Mouse (Mus musculus) embryo, embryonic 10 days (tissue): ENCODE data around the gene Extl2.

ENCODE experiments used
- DNase-seq: peaks from one replicate; pipeline ENCODE4 v3.0.0-alpha.2; 2015; ENCODE audit warnings: low spot score

Gene Extl2

DNA sequence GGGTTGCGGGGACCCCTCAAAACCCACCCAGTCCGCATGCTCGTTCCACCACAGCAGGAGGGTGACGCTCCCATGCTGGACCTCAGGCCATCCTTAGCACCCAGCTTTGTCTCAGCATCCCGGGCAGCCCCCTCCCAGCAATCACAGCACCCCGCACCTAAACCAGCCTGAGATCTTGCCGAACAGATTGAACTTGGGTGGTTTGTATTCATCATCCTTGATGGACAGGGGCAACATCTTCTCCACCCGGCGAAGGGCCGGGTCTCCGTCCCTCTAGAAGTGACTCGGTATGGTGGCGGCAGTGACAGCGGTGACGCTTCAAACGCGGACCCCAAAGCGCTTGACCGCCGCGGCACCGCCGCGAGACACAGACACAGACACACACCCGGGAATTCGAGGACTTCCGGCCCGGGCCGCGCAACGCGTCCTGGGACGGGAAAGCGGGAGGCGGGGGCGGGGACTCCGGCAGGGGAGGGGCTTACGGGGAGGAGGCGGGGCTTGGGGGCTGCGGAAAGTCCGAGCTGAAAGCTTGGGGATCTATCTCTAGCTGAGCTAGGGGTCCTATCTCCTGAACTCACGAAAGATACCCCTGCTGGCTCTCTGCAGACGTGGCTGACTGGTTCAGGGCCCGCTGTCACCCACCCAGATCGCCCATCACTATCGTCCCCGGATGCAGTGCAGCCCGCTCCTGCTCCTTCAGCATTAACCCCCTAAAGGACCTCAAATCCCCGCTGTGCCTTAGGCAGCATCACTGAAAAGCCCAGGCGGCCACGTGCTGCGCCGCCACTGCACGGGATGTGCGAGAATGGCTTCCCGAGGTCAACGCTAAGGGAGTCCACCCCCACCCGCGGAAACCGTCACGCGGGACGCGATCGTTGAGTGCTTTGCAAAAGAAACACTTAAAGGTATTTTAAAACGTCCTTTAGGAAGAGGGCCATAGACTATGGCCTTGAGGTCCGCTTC, at the start of gene Extl2, which contains the start of gene Slc30a7:
Gene Extl2, plus strand, starts transcription at position 485 of the 963 bp plus-strand sequence.
Gene Slc30a7, minus strand, starts transcription at position 429 of the 963 bp plus-strand sequence.
- DNase-seq, result peak; percentile 81

GRCm38 (mm10) chr3:115961311-115962027, 45.8 kb upstream of the Extl2 start:
- DNase-seq, result no peak

DNA sequence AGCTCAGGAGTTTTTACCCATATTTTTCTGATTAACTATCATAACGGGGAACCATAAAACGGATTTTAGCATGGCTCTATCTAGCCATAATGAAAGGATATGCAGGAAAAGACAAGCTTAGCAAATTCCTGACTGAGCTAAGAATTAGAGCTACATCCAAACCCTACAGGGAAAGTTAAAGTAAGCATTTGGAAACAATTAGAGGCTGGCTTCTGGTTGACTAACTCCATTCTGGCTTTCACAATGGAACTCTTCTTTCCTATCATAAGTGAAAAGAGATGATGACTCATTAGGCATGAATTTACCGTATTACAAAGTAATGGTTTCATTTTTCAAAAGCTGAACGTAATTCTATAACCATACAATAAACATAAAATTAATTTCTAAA, 45.2 kb upstream of the Extl2 start:
- no peak for DNase-seq

DNA sequence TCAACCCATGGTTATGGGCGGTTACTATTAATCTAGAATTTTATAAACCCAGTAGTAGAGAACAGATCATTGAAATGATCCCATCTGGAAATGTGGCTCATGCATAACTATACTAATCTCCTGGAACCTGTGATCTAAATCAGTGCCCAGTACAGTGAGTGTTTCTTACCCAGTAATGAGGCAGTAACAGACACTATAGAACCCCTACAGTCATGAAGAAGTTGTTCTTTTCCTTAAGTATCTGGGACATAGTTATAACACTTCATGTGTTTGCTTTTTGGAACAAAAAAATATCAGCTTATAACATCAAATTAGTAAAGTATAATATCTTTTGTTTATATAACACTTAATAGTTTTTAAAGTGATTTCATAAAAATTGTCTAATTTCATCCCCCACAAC, 43.7 kb upstream of the Extl2 start:
- DNase-seq, result no peak

DNA sequence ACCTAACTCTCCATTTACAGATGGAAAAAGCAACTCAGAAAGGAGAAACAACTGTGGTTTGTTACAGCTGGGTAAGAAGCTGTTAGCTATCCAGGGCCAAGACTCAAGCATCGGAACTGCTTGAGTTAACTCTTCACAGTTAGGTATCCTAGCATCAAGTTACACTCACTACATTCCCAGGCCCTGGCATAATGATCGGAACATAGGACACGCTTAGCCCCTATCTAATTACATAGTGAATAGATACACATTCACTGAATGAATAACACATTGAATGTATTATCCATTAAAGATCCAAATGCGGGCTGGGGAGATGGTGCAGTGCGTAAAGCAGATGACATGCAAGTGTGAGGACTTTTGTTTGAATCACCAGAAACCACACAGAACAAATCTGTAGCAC, 43.2 kb upstream of the Extl2 start:
- DNase-seq, result no peak

- no peak for DNase-seq
Observed at GRCm38 (mm10) chr3:115968745-115969530, 38.3 kb upstream of the Extl2 start.

DNA sequence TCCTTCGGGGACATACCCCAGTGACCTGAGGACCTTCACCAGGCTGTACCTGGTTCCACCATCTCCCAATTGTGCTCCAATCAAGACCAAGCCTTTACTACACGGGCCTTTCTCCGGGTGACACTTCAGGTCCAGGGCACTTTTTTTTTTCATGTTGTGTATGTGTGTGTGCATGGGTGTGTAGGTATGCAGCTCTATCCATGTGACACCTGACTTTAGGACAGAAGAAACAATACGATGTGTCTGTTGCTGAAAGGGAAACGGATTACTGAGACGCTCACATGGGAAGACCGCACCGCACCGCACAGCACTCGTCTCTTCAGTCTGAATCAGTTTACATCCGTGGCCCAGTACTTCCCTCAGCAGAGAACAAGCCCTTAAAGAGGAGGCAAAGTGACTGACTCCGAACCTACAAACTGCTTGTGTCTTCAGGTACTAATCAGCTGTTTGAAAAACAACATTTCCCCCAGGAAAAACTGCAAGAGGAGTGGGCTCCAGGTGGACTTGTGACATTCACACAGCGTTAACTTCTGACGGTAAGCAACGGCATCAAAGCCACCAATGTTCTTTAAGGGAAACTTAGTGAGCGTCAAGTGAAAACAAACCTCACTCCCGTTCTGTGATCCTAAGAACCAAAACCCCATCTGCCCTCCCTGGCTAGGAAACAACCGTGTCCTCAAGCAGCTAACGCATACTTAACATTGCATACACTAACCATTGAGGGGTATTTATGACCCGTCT, 36.0 kb upstream of the Extl2 start:
- no peak for DNase-seq

DNA sequence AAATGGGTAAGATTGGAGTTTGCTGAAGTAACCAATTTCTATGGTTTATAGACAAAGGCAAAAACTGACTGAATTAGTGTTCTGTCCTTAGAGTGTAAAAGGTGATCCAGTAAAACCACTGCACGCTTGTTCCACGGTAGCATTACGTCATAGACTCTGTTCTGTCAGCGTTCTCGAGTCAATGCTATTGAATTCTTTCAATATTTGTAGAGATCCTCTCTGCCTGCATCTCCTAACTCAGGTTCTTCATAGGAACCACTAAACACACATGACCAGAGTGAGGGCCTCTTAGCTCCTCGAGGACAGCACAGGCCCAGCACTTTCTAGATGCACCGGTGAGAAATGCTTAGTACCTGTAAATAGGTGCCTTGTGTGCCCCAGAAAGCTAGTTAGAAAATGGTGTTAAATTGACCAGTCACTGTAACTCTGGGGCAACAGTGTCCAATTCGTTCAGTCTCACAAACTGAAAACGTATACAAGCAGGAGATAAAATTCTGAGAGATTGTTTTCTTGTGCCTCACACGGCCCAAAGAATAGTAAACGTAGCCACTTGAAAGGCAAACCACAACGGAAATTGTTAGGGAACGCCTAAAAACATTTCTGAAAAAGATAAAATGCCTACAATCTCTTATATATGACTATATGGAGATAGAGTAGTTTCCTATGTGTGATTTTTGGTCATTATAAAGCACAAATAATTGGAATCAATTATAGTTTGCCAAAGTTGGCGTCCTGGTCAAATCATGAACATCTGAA, 35.2 kb upstream of the Extl2 start:
- no peak for DNase-seq

DNA sequence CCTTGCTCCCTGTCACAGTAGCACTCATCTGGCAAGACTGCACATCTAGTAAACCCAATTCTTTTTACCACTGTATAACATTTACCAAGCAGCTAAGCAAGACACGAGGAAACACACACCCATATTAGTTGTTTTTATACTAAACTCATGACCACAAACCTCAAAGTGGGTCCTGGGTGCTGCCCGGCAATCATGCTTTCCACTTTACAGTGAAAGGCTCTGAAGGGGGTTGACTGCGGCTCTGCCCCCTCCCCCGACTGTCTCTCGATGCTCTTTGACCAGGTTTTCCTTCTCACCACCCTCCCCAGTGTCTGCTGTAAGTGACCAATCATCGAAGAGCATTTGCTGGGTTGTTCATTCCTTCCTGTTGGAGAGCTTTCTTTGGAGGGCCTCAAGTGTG, 33.0 kb upstream of the Extl2 start:
- no peak for DNase-seq

DNA sequence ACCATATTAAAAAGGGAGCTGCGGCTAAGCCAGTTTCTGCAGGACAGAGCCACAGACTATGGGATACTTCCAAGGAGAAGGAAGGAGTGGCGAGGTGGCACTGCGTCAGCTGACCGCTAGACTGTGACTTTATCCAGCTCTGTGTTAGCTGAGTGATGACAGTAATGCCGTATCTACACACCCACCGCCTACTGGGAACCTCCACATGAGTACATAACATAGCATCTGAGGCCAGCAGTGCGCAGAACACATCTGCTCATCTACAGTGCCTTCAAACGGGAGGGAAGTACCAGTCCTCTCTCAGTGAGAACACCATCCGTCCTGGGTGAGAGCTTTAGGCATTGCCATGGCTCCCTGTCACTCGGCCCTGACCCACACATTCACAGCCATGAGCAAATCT, 32.3 kb upstream of the Extl2 start:
- DNase-seq, result no peak

GRCm38 (mm10) chr3:115979000-115979399, 28.3 kb upstream of the Extl2 start:
- no peak for DNase-seq

- DNase-seq, result no peak
Observed at GRCm38 (mm10) chr3:115983217-115983616, 24.0 kb upstream of the Extl2 start.

DNA sequence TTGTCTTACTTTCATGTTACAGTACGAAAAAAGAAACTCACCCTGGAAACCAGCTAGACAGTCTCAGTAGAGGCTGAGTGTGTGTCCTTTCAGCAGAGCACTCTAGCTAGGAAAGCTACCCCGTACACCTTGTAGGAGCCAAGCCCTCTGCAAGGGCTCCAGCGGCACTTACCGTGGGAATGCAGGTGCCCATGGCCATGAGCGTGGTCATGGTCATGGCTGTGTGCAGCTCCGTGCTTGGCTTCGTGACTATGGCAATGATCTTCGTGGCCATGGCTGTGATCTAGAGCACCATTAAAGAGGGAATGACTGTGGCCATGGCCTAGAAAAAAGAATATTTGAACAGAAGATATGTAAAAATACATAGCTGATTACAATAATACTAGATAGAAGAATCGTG, 22.6 kb upstream of the Extl2 start:
- no peak for DNase-seq

DNA sequence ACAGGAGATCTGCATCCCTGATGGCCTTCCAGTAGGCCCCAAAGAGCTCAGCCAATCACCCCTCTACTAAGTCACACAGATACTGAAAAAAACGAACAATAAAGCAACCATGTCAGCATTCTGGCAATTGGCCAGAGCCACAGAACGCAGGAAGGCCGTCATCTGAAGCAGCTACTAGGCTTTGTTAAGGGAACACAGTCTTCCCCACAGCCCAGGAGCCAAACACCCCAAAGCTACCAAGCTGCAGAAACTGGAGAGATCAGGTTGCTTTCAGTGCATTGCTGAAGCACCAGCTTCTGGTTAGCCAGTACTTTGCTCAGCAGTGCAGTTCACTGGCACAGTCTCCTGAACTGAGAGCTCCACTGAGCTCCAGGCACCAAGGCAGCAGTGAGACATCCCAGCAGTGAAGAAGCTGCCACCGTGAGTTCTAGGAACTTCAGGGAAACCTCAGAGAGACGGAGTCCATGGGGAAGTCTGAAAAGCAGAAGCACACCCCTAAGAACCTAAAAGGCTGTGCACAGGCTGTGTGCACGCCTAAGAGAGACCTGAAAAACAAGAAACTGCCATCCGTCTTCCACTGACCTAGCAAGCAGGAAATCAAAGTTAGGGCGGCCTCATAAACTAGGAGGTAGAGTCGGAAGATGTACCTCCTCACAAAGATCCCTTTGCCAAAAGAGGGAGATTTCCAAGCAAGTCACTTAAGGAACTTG, 21.9 kb upstream of the Extl2 start:
- no peak for DNase-seq

GRCm38 (mm10) chr3:115992103-115992502, 15.2 kb upstream of the Extl2 start:
- no peak for DNase-seq

GRCm38 (mm10) chr3:115992588-115992987, 14.7 kb upstream of the Extl2 start:
- no peak for DNase-seq

- DNase-seq, result no peak
Observed at GRCm38 (mm10) chr3:115993025-115993424, 14.2 kb upstream of the Extl2 start.

GRCm38 (mm10) chr3:115996929-115997328, 10.3 kb upstream of the Extl2 start:
- no peak for DNase-seq

DNA sequence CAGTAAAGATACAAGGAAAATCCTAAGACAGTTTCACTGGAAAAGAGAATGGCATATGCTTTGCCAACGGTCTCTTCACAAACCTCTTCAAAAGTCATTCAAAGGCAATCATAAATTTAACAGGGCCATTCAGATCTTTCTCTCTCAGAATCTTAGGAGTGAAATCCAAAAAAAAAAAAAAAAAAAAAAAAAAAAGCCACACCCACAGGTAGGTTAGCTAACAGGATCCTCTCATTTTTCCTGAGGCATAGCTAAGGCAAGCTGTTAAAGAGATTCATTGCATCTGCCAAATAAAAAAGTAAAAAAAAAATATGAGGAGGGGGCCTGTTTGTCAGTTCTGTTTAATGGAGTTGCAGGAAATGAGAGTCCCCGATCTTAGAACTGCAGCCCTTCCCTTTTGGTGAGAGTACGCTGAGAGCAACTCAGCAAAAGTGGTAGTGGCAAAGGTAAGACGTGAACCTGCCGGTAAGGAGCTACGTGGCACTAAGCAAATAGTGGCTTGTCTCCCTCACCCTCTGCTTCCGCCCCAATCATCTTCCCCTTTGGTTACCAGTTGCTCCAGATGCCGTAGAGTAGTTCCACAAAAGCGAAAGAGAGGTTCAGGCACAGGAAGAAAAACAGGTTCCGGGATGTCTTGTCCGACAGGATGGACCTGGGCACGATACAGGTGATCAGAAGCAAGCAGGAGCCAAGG, 831 bp upstream of the Extl2 start:
- DNase-seq, result peak; percentile 43
